In genomic region chr10:100508170-100508569, GRCm38 (mm10) we compare ENCODE assay signal across 20 mouse cellular contexts. TPM values are rescaled to one million over a fixed set of nuclear protein-coding genes. Genes with fewer than 3 reads are reported as not detected.
DNase-seq lines count a peak whose midpoint lies in the region; ATAC-seq lines count a peak whose summit lies in the region.
"Had no signal": no experiment of that assay in that cellular context is flagged by ENCODE, and none has a peak within 500 bp of the region (broad histone marks: within the 10 kb centered on the region; RNA-seq: fewer than 3 reads in every experiment).

No protein-coding gene starts in this region.

- H3K27ac ChIP-seq in liver, embryonic 12.5 days = no peak overlapping the region
- H3K27ac ChIP-seq in liver, embryonic 16.5 days (ENCODE audit: low read length) = no peak overlapping the region
- H3K27ac ChIP-seq: embryonic facial prominence, embryonic 13.5 days; forebrain, embryonic 10.5 days; heart, embryonic 13.5 days; hindbrain, embryonic 15.5 days had no signal

- H3K4me2 ChIP-seq in liver, embryonic 12.5 days = no peak overlapping the region
- no peak overlapping the region for H3K4me2 ChIP-seq in liver, embryonic 16.5 days (ENCODE audit: low read depth, low read length)
- H3K4me2 ChIP-seq: embryonic facial prominence, embryonic 13.5 days; heart, embryonic 13.5 days; hindbrain, embryonic 15.5 days had no signal

- no peaks in the 10 kb centered on the region for H3K27me3 ChIP-seq in liver, embryonic 12.5 days (replicated peaks)
- H3K27me3 ChIP-seq in liver, embryonic 16.5 days (ENCODE audit: control insufficient read depth, insufficient read depth, low read depth, low read length) = no peaks in the 10 kb centered on the region
- H3K27me3 ChIP-seq: CH12.LX; embryonic facial prominence, embryonic 13.5 days; heart, embryonic 13.5 days; hindbrain, embryonic 15.5 days had no signal

- ATAC-seq in liver, embryonic 12.5 days = peak; percentile 88
- ATAC-seq in liver, embryonic 16.5 days (ENCODE audit: low read depth) = peak; percentile 95
- ATAC-seq: forebrain, embryonic 14.5 days had no signal

- peaks cover 5% of the 10 kb centered on the region; the same call in 1 of the 2 replicates for H3K4me1 ChIP-seq in liver, embryonic 12.5 days
- H3K4me1 ChIP-seq in liver, embryonic 16.5 days (ENCODE audit: control insufficient read depth, low read depth, low read length) = no peaks in the 10 kb centered on the region; the same call in none of the 2 replicates
- H3K4me1 ChIP-seq: embryonic facial prominence, embryonic 13.5 days; forebrain, embryonic 10.5 days; heart, embryonic 13.5 days; hindbrain, embryonic 15.5 days had no signal

- H3K9me3 ChIP-seq in liver, embryonic 12.5 days (replicated peaks) = no peaks in the 10 kb centered on the region
- no peaks in the 10 kb centered on the region for H3K9me3 ChIP-seq in liver, embryonic 16.5 days (replicated peaks; ENCODE audit: control insufficient read depth, low read length)
- H3K9me3 ChIP-seq: embryonic facial prominence, embryonic 13.5 days; forebrain, embryonic 10.5 days; heart, embryonic 13.5 days; hindbrain, embryonic 15.5 days had no signal

- H3K4me3 ChIP-seq in liver, embryonic 12.5 days = no peak overlapping the region
- H3K4me3 ChIP-seq in liver, embryonic 16.5 days (ENCODE audit: low read depth, low read length) = no peak overlapping the region
- H3K4me3 ChIP-seq: embryonic facial prominence, embryonic 13.5 days; forebrain, embryonic 10.5 days; heart, embryonic 13.5 days; hindbrain, embryonic 15.5 days had no signal

- WGBS in liver, embryonic 12.5 days (ENCODE audit: insufficient replicate concordance) = 81% methylated on average over 1 of the region's 1 CpGs
- 63% methylated on average over 1 of the region's 1 CpGs for WGBS in liver, embryonic 16.5 days (ENCODE audit: insufficient replicate concordance)

- H3K9ac ChIP-seq in liver, embryonic 12.5 days = no peak overlapping the region
- no peak overlapping the region for H3K9ac ChIP-seq in liver, embryonic 16.5 days (ENCODE audit: low read depth, low read length)
- H3K9ac ChIP-seq: embryonic facial prominence, embryonic 13.5 days; heart, embryonic 13.5 days; hindbrain, embryonic 15.5 days had no signal

- DNase-seq in c-Kit-positive CD71-positive TER-119-positive erythroid progenitor cells, embryonic 14.5 days (ENCODE audit: low spot score) = peak; percentile 52
- DNase-seq in kidney, postnatal 4 days = no peak
- DNase-seq in lung, postnatal 36 days = no peak
- DNase-seq in ovary, postnatal 36 days (ENCODE audit: low spot score) = no peak
- DNase-seq: adrenal gland, adult 2 months; adrenal gland, postnatal 36 days; cerebellum, adult 18-20 months; cerebellum, adult 9-11 months; cerebellum, postnatal 36 days; gastrocnemius, postnatal 36 days; heart, adult 11 months; heart, postnatal 36 days had no signal

- H3K36me3 ChIP-seq in liver, embryonic 12.5 days = peaks cover 27% of the 10 kb centered on the region
- H3K36me3 ChIP-seq in liver, embryonic 16.5 days (ENCODE audit: control insufficient read depth, insufficient read depth) = peaks cover 5% of the 10 kb centered on the region; the same call in 1 of the 2 replicates

RNA-seq across cellular contexts. Expression of gene Cep290, which starts 20.8 kb away (rescaled TPM):
- 4.2 and 4.8 TPM in 2 replicates for polyA plus RNA-seq in liver, embryonic 12.5 days (2016; fragmentation: Nextera tagmentation; extraction: Ambion mirVana)
- 2.3 and 2.9 TPM in 2 replicates for polyA plus RNA-seq in liver, embryonic 16.5 days (2015; fragmentation: Nextera tagmentation; extraction: Ambion mirVana)

RNA-seq across cellular contexts. Expression of gene Tmtc3, which starts 21.0 kb away (rescaled TPM):
- 10.5 and 11.8 TPM in 2 replicates for polyA plus RNA-seq in liver, embryonic 12.5 days (2016; fragmentation: Nextera tagmentation; extraction: Ambion mirVana)
- polyA plus RNA-seq in liver, embryonic 16.5 days (2015; fragmentation: Nextera tagmentation; extraction: Ambion mirVana) = 4.9 and 5.5 TPM in 2 replicates
